Mouse (Mus musculus) megakaryocyte, embryonic 14.5 days (primary cell): Measurements from ENCODE around the gene 9330182L06Rik. TPM values are rescaled to one million over a fixed set of nuclear protein-coding genes. Genes with fewer than 3 reads are reported as not detected.

Experiments used
- H3K27me3 ChIP-seq: replicated peaks from 2 replicates; pipeline ENCODE3; 2012; ENCODE audit warnings: inconsistent platforms
- H3K36me3 ChIP-seq: replicated peaks from 2 replicates; pipeline ENCODE3; 2012; ENCODE audit warnings: low read length, inconsistent platforms, mixed read lengths
- H3K4me1 ChIP-seq: 2 replicates; pipeline ENCODE4 v1.6.1; 2012; ENCODE audit warnings: inconsistent platforms
- H3K4me3 ChIP-seq: replicated peaks from 2 replicates; pipeline ENCODE3; 2012; ENCODE audit warnings: moderate library complexity, mild to moderate bottlenecking, inconsistent platforms
- H3K9me3 ChIP-seq: 2 replicates; pipeline ENCODE4 v1.6.1; 2012; ENCODE audit warnings: inconsistent platforms
- FLI1 ChIP-seq: IDR thresholded peaks from 2 replicates; pipeline ENCODE4 v1.6.1; 2012; ENCODE audit warnings: low read length, inconsistent platforms, mixed read lengths
- GATA1 ChIP-seq: IDR thresholded peaks from 3 replicates; pipeline ENCODE4 v1.6.1; 2012; ENCODE audit warnings: mixed read lengths, low read length, inconsistent platforms, borderline replicate concordance
- polyA plus RNA-seq: library from polyadenylated mRNA; stranded (reverse); fragments of >175 nt; gene quantifications from 2 replicates; pipeline ENCODE4 v1.2.3, GENCODE M21; 2012; ENCODE audit warnings: low replicate concordance; ENCODE audit not compliant: insufficient read depth

Gene 9330182L06Rik
- polyA plus RNA-seq, 1 experiment: 0.09 TPM

DNA sequence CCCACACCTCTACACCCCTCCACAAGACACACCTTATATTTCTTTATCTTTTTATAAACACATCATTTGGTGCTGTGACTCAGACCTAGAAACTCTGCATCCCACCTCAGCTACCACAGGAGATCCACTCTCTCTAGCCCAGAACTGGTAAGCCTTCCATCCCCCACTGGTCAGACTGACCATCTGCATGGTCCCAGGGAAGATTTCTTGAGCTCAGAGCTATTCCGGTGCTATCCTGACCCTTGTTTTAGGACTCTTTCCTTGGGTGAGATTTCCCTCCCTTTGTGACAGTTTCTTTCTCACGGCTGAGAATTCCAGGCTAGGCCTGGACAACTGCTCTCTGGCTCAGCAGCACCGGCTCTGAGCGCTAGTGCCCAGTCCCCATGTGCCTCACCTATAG, 231.3 kb downstream of the 9330182L06Rik start:
- no peak overlapping the region for H3K4me3 ChIP-seq
- H3K27me3 ChIP-seq: no peaks in the 10 kb centered on the region
- TF ChIP-seq FLI1 (no peak), GATA1 (no peak)
- H3K36me3 ChIP-seq: no peaks in the 10 kb centered on the region
- H3K4me1 ChIP-seq: no peaks in the 10 kb centered on the region
- H3K9me3 ChIP-seq: peaks cover 6% of the 10 kb centered on the region; the same call in 1 of the 2 replicates

DNA sequence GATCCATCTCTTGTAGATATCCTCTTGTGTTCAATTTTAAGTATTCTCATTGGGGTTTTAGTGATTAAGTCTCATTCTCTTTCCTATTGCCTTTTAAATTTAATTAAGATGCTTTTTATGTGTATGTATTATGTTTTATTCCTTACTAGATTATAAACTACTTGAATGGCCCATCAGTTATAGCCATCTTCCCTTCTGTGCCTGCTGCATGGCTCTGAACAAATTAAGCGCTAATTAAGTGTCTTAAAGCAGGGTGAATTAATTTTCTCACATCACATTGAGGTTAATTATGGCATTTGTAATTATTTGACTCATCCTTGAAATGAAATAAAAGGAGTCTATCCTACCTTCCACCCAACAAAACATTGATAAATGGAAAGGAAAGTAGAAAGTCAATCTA, 245.1 kb downstream of the 9330182L06Rik start:
- Histone ChIP-seq H3K4me1 (no peaks in the 10 kb centered on the region), H3K27me3 (no peaks in the 10 kb centered on the region)
- TF ChIP-seq FLI1: no peak
- no peak for TF ChIP-seq GATA1

DNA sequence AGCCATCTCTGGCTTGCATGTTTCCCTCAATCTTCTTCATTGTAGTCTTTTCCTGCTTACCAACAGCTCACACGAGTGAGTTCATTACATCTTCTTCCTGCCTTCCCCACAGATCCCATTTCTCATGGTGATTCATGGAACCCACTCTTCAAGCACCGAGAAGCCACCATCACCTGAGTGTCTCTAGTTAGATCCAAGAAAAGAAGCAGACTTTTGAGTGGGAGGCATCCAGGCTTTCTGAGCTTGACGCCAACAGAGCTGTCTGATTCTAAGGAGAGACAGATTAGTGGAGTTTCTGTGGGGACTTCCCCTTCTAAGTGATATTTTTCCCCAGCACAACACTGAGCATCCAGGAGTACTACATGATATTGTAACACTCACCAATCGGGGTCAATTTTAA, 259.6 kb downstream of the 9330182L06Rik start:
- H3K36me3 ChIP-seq: no peaks in the 10 kb centered on the region
- TF ChIP-seq FLI1 (no peak), GATA1 (no peak)
- H3K4me1 ChIP-seq: no peaks in the 10 kb centered on the region

More for the DNA sequence above, 245.1 kb downstream of the 9330182L06Rik start:
- H3K9me3 ChIP-seq: 0 out of 2 replicates have a peak, but pooled peaks cover 5% of the 10 kb centered on the region
- no peak overlapping the region for H3K4me3 ChIP-seq
- H3K36me3 ChIP-seq: no peaks in the 10 kb centered on the region

More for the DNA sequence above, 259.6 kb downstream of the 9330182L06Rik start:
- no peaks in the 10 kb centered on the region for H3K27me3 ChIP-seq
- H3K9me3 ChIP-seq: no peaks in the 10 kb centered on the region
- no peak overlapping the region for H3K4me3 ChIP-seq

Other genes with a start within 250 kb of the 9330182L06Rik start
- gene Tmem243, start 165.4 kb upstream of the 9330182L06Rik start, polyA plus RNA-seq: 2.7 TPM in 1 of 2 replicates, not detected in the other
- gene Dmtf1, start 104.3 kb upstream of the 9330182L06Rik start, polyA plus RNA-seq: 0.38 and 0.69 TPM in 2 replicates